Mouse (Mus musculus) frontal cortex, postnatal 25 days (tissue): ENCODE data around the gene Bpgm.

Experiments used
- DNase-seq, 2 experiments: peaks; one replicate each; pipeline ENCODE4 v3.0.0; 2022; ENCODE audit warnings: low spot score in 2 of 2

Gene Bpgm

GRCm38 (mm10) chr6:34483811-34484210, 7.8 kb downstream of the Bpgm start:
- no peak for DNase-seq

GRCm38 (mm10) chr6:34486071-34486626, 10.1 kb downstream of the Bpgm start:
- DNase-seq = no peak

DNA sequence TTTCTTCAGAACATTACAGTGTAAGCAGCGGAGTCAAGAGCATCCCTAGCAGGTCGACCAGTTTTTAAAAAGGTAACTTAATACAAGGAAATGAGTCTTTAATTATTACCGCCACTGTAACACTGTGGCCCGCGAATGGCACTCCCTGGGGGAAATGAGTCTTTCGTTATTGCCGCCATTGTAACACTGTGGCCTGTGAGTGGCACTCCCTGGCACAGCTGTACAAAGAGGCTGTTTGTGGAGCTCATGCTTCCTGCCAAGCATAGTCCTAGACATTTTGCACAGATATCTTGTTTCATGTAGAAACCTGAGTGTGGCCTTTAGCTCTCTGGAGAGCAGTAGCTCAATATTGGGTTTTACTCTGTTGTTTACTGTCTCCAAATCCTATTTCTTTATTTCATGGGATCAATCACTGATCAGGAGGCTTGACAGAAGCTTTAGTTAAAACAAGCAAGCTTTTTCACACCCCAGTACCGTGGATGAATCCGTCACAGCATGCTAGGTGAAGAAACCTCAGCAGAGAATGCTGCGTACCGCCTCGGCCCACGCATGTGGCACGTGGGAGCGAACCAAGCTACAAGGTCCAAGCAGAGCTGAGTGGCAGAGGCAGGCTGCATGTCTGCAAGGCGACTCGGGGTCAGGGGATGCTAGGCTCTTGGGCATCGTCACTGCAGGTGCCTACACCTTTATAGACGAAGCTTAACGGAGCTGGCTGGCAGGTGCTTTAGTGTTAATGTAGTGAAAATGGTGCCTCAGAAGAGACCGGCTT, 17.5 kb downstream of the Bpgm start:
- DNase-seq = no peak

DNA sequence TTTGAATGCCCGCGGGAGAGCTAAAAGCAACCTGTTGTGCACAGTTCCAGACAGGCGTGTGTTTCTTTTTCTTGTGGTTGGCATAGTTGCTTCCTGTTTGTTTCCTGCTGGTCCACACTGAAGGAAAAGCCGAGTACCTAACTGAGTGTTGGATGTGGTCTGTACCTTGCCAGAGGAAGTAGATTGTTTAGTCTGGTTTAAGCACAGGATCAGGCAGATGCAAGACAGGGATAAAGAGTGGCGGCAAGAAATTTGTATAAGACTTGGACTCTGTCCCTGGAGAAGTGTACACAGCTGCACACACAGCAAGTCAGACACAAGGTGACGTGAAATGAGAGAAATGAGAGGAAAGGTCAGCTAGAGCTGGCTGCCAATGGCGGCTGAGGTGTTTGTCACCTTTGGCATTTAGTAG, 19.1 kb downstream of the Bpgm start:
- DNase-seq = no peak

DNA sequence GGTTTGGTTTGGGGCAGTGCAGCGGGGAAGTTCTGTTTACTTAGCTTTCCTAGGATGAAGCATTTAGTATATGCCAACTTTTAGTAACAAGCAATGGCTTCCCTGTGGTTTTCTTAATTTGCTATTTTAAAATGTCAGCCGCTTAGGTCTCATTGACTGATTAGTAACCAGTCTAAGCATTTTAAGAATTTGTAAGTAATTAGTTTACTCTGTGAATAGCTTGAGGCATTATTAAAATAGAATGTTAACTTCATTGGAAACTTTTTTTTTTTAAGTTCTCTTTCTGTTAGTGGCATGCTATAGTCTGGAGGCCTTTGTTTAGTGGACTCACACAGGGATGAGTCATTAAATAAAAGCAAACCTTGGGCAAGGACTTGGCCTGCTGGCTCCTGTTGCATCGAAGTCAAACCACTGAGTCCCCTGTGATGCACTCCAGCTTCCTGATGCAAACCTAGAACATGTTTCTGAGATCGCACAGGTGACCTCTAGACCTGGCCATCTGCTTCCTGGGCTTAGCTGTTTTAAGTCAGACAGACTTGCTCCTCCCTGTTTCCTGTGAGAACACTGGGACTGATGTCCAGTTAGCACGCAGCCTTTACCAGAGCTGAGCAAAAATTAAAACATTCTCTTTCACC, 22.1 kb downstream of the Bpgm start:
- DNase-seq = no peak

DNA sequence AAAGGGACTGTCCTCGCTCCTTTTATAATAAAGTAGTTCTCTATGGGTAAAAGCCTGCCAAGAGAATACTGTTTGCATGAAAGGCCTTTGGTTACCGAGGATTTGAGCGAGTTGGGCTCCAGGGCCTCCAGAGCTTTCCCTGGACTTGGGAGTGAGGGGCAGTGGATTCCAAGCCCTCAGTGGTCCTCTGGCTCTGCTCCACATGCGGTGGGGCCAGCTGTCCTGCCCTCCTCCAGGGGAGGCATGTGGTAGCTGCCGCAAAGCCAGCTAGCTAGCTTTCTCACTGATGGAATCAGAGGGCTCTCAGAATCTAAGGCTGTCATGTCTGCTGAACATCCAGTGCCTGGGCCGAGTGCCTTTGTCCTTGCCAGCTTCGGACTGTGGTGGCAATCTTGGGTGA, 26.3 kb downstream of the Bpgm start:
- no peak for DNase-seq

DNA sequence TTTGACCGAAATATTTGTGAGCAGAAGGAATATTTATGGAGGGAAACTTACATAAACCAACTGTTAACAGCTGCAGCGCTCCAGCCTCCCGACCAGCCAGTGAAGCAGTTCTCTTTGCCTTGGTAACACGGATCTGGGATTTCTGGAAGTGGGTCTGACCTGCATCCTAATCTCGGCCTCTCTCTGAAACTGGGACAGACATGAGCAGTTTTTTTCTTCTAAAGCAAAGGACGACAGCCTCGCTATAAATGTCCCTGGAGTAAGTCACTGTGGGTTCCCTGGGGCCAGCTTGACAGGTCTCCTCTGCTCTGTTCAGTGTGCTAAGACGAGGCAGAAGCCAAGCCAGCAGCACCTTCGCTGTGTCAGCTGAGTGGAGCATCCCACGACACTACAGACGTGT, 29.9 kb downstream of the Bpgm start:
- no peak for DNase-seq

GRCm38 (mm10) chr6:34507581-34507980, 31.6 kb downstream of the Bpgm start:
- no peak for DNase-seq

- no peak for DNase-seq
Measured at GRCm38 (mm10) chr6:34508016-34508415, 32.0 kb downstream of the Bpgm start.

GRCm38 (mm10) chr6:34510277-34510676, 34.3 kb downstream of the Bpgm start:
- no peak for DNase-seq

- DNase-seq = no peak
Measured at GRCm38 (mm10) chr6:34511410-34511809, 35.4 kb downstream of the Bpgm start.

- DNase-seq = no peak
Measured at GRCm38 (mm10) chr6:34512741-34513140, 36.7 kb downstream of the Bpgm start.

- DNase-seq = no peak
Measured at GRCm38 (mm10) chr6:34514655-34515054, 38.6 kb downstream of the Bpgm start.

- DNase-seq = no peak
Measured at GRCm38 (mm10) chr6:34515098-34515782, 39.2 kb downstream of the Bpgm start.

DNA sequence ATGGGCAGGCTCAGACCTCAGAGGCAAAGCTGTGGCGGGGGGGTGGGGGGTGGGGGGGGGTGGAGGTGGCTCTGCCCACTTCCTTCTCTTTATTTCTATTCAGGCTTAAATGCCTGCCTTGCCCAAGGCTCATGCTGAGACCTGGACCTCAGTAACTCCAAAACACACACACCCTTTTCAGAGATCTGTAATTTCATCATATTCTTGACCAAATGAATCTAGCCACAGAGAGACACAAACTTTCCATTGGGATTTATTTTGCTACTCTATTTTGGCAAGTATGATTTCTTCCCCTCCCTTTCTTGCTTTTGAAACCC, 39.7 kb downstream of the Bpgm start:
- DNase-seq = no peak

DNA sequence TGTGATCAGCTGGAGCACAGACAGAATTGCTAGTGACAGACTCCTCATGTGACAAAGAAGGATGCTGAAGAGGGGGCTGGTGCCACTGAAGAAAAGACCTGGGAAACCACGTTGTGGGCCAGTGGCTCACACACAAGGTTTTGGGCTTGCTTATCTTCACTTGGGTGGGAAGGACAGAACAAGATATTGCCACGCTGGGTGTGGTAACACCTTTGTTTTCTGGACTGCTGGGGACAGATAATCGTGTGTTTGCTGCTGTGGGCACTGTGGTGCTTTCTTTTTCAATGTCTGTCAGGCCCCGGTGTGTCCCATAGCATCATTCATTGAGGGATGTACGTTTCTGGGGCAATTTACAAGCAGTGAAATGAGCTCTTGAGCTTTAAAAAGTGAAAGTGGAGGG, 41.7 kb downstream of the Bpgm start:
- DNase-seq = no peak

- no peak for DNase-seq
Measured at GRCm38 (mm10) chr6:34519087-34519486, 43.1 kb downstream of the Bpgm start.

DNA sequence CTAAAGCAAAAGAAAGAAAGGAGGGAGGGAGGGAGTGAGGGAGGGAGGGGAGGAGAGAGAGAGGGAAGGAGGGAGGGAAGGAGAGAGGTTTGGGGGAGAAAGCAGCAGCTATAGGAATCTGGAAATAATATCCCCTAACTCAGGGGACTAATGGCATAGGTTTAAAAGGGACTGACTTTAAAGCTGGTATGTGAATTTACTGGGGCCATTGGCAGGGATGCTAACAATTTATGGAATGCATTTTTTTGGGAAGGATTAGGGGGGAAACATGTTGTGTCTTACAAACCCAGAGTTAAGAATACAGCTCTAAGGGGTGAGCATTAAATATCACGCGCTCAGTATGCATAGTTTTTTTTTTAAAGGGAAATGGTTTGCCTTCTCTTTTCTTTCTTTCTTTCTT, 44.5 kb downstream of the Bpgm start:
- no peak for DNase-seq

DNA sequence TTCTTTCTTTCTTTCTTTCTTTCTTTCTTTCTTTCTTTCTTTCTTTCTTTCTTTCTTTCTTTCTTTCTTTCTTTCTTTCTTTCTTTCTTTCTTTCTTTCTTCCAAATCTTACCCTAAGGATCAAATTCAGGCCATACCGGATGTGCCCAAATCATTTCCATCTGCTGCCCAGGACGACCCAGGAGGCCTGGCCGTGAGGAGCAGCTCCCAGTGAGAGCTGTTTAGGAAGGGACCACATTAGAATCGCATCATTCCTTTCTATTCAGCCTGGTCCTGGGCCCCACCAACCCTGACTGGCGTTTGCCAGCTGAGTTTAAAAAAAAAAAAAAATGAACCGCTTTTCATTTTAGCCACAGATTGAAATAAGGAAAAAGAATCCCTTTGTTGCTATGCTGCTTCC, 44.9 kb downstream of the Bpgm start:
- no peak for DNase-seq

DNA sequence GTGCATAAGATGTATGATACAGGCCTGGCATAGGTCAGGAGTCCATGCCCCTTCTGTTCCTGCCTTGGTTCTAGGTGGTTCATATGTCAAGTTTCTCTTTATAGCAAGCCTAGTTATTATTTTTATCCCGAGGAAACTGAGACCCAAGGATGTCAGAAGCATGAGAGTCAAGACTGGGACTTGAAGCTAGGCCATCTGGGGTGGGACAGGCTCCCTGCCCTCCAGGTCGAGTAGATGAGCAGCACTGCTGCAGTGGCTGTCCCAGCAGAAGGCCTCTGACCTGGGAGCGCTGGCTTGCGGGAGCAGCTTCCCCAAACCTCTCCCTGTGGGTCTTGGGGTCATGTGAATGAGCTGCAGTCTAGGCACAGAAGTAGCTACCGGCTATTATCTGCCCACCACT, 47.5 kb downstream of the Bpgm start:
- DNase-seq = no peak

DNA sequence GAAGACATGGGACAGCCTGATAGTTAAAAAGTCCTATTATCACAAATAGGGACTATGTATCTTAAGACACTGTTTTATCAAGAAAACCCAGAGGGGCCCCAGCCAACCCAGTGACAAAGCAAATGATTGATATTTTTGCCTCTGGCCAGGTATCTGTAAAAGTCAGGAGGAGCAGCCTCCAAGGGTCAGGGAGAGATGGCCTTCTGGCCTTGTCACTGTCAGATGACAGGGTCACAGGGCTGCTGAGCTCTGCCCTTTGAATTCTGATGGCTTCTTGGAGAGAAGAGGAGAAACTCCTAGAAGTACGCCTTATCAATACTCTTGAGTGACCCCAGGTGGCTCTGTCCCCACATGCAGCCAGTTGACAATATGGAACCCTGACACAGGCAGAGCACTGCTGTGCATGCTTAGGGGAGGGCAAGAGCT, 49.5 kb downstream of the Bpgm start:
- no peak for DNase-seq

GRCm38 (mm10) chr6:34525927-34526326, 49.9 kb downstream of the Bpgm start:
- DNase-seq = no peak

- no peak for DNase-seq
Measured at GRCm38 (mm10) chr6:34526389-34526788, 50.4 kb downstream of the Bpgm start.
